ENCODE assay signal across 33 mouse cellular contexts in the genomic region with DNA sequence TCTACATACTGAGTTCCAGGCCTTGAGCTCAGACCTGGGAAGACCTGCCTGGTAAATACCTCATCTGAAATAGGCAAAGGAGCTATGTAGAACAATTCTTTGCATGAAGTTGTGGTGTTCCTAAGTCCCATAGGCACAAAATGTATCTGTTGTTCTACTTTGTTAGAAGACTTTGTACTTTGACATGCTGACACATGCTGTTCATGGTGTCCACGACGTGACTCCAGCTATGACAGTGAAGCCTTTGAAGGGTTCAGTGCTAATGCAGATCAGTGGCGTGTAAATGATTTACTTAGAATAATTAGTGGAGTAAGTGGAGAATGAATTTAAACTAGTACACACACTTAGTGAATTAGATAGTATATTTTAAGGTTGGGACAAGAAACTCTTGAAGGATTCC. TPM values are rescaled to one million over a fixed set of nuclear protein-coding genes. Genes with fewer than 3 reads are reported as not detected.
A peak's percentile ranks its signal among the peaks of the same experiment; 100 is the strongest.
DNase-seq lines count a peak whose midpoint lies in the region; ATAC-seq and TF ChIP-seq lines count a peak whose summit lies in the region.
"Had no signal": no experiment of that assay in that cellular context is flagged by ENCODE, and none has a peak within 500 bp of the region (broad histone marks: within the 10 kb centered on the region; RNA-seq: fewer than 3 reads in every experiment).

No protein-coding gene starts in this region.

- intact Hi-C loops in left cerebral cortex, adult 2 months (cut with DNase I): no loop called here

- H3K36me3 ChIP-seq in kidney, embryonic 14.5 days (ENCODE audit: control insufficient read depth, insufficient read depth, low read length): peaks cover 2% of the 10 kb centered on the region; the same call in 1 of the 2 replicates
- H3K36me3 ChIP-seq: midbrain, embryonic 13.5 days had no signal

- 68% methylated on average over 3 of the region's 3 CpGs for WGBS in kidney, embryonic 14.5 days

- H3K4me1 ChIP-seq in kidney, embryonic 14.5 days (ENCODE audit: control insufficient read depth, insufficient read depth, low read length): peaks cover 3% of the 10 kb centered on the region; the same call in 1 of the 2 replicates

- no peaks in the 10 kb centered on the region for H3K9me3 ChIP-seq in kidney, embryonic 14.5 days (ENCODE audit: control insufficient read depth, low read length)
- H3K9me3 ChIP-seq: heart, embryonic 15.5 days; midbrain, embryonic 13.5 days had no signal

- no peak overlapping the region for H3K27ac ChIP-seq in kidney, embryonic 14.5 days (ENCODE audit: low read depth, low read length)
- no peak overlapping the region for H3K27ac ChIP-seq in left cerebral cortex, adult 2 months
- H3K27ac ChIP-seq: heart, embryonic 15.5 days; hindbrain, postnatal 0 days; macrophage; midbrain, embryonic 13.5 days; stomach, postnatal 0 days had no signal

- no peak for ATAC-seq in kidney, embryonic 14.5 days (ENCODE audit: low FRiP score, low TSS enrichment)
- ATAC-seq: forebrain, embryonic 16.5 days; hindbrain, postnatal 0 days; midbrain, embryonic 13.5 days had no signal

- H3K9ac ChIP-seq in kidney, embryonic 14.5 days (ENCODE audit: low read depth, low read length): no peak overlapping the region
- H3K9ac ChIP-seq: heart, embryonic 15.5 days; midbrain, embryonic 13.5 days had no signal

- no peak for TF ChIP-seq CTCF in left cerebral cortex, adult 2 months (IDR thresholded peaks at IDR 0.05)

- H3K4me2 ChIP-seq in kidney, embryonic 14.5 days (replicated peaks; ENCODE audit: low read depth, low read length): no peak overlapping the region
- H3K4me2 ChIP-seq: heart, embryonic 15.5 days; midbrain, embryonic 13.5 days had no signal

- no peak overlapping the region for H3K4me3 ChIP-seq in kidney, embryonic 14.5 days (ENCODE audit: low read length)
- H3K4me3 ChIP-seq in left cerebral cortex, adult 2 months: no peak overlapping the region
- H3K4me3 ChIP-seq: erythroblast, embryonic 14.5 days; heart, embryonic 15.5 days; midbrain, embryonic 13.5 days had no signal

- no peaks in the 10 kb centered on the region for H3K27me3 ChIP-seq in kidney, embryonic 14.5 days (ENCODE audit: control insufficient read depth, insufficient read depth, low read length)
- H3K27me3 ChIP-seq: heart, embryonic 15.5 days; midbrain, embryonic 13.5 days had no signal

- peak; percentile 44 for DNase-seq in kidney, adult 9 months
- DNase-seq in retina, postnatal 1 day: peak; percentile 37
- DNase-seq in retina, embryonic 14.5 days (ENCODE audit: low spot score): no peak
- peak; percentile 33 for DNase-seq in kidney, postnatal 14 days
- no peak for DNase-seq in cerebellum, postnatal 10 days
- DNase-seq in left cerebral cortex, adult 2 months (ENCODE audit: extremely low spot score in 1 of 2, low spot score in 2 of 2): no peak
- DNase-seq: adrenal gland, postnatal 25 days; B cell, adult 2 months; cerebellum, adult 18-20 months; cerebellum, postnatal 14 days; gastrocnemius, postnatal 10 days; left cerebral cortex, postnatal 4 days; lung, adult 2 months; lung, postnatal 10 days; right cerebral cortex, adult 18-20 months; thymus, adult 18-20 months; thymus, postnatal 25 days had no signal

RNA-seq across cellular contexts. Expression of a gene that starts 31.8 kb away (rescaled TPM):
- polyA plus RNA-seq in kidney, embryonic 14.5 days (2014; fragmentation: Nextera tagmentation; extraction: Ambion mirVana): 255 and 371 TPM in 2 replicates
- total RNA-seq in left cerebral cortex, adult 2 months (2021): 100 to 1,000 TPM; 117 to 121 TPM

RNA-seq across cellular contexts. Expression of a gene that starts 54.9 kb away (rescaled TPM):
- polyA plus RNA-seq in kidney, embryonic 14.5 days (2014; fragmentation: Nextera tagmentation; extraction: Ambion mirVana): not detected in 2 replicates
- total RNA-seq in left cerebral cortex, adult 2 months (2021): under 1 TPM in 1 of 2 experiments, not detected in 1; 0.65 TPM
- total RNA-seq: adrenal gland, adult 18-20 months; adrenal gland, postnatal 25 days; gastrocnemius, postnatal 10 days; heart, postnatal 25 days; layer of hippocampus, adult 8-10 months; layer of hippocampus, postnatal 25 days; megakaryocyte-erythroid progenitor cell, adult 5-6 weeks had no signal
- polyA plus RNA-seq: embryonic facial prominence, embryonic 14.5 days; erythroblast, embryonic 14.5 days; gonadal fat pad, adult 2 months; heart, embryonic 15.5 days; lung, adult 2 months; macrophage; spleen, adult 2 months; stomach, postnatal 0 days had no signal

Comparison
In these comparisons a context has a peak if more than half of its experiments do, and no peak if none do; other contexts are left out.
1. DNase-seq: peak in kidney, adult 9 months (single experiment), retina, postnatal 1 day (single experiment) and kidney, postnatal 14 days (single experiment); none in retina, embryonic 14.5 days (single experiment), cerebellum, postnatal 10 days (0 of 2) and left cerebral cortex, adult 2 months (0 of 2).